Mouse (Mus musculus) fibroblast of lung, adult 2 months (primary cell): ENCODE measurements around the gene Zfp27.
"Not testable (repeated sequence)": the region's sequence is repeated elsewhere in the genome, so short reads cannot be mapped to it uniquely, and the experiment has no call there.

Source experiments
- DNase-seq: peaks from one replicate; pipeline ENCODE4 v3.0.0-alpha.2; 2011; ENCODE audit warnings: low read depth

The Zfp27 gene

DNA sequence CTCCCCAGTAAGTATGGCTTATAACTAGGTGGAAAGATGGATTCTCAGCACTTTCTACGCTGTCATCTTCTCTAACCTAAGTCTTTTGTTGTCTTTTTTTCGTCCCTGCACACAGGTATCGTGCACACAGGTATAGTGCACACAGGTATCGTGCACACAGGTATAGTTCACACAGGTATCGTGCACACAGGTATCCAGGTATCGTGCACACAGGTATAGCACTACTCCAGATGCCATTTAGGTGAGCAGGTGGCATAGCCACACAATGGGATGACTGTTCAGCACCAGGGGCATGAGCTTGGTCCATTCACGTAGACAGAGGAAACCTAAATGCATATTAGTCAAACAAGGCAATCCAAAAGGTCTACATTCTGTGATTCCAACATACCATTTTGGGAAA, 15.9 kb downstream of the Zfp27 start:
- DNase-seq, result no peak

- DNase-seq, result no peak
These were observed 25.5 kb downstream of the Zfp27 start for GRCm38 (mm10) chr7:29880916-29881315.

GRCm38 (mm10) chr7:29880056-29880455, 26.3 kb downstream of the Zfp27 start:
- DNase-seq, result no peak

- not testable (repeated sequence) for DNase-seq
These were observed 28.8 kb downstream of the Zfp27 start for GRCm38 (mm10) chr7:29877561-29877960.

DNA sequence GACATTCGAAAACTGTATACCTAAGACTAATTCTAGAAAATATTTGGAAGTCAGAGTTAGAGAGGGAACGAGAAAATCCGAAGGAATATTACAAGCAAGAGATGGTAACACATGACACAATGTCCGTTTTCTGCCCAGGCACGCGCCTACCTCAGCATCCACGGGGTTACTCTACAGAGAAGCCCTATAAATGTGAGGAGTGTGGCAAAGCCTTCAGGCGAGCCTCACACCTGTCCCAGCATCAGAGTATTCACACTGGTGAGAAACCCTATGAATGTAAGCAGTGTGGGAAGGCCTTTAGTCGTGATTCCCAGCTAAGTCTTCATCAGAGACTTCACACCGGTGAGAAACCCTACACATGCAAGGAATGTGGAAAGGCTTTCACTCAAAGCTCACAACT, 32.1 kb downstream of the Zfp27 start:
- DNase-seq, result no peak

GRCm38 (mm10) chr7:29861660-29862059, 44.7 kb downstream of the Zfp27 start:
- no peak for DNase-seq

- DNase-seq, result peak; percentile 75
These were observed 46.5 kb downstream of the Zfp27 start, which contains the start of gene Zfp420 for GRCm38 (mm10) chr7:29859532-29860517. Gene Zfp420 (plus strand): TSS chr7:29859979.

DNA sequence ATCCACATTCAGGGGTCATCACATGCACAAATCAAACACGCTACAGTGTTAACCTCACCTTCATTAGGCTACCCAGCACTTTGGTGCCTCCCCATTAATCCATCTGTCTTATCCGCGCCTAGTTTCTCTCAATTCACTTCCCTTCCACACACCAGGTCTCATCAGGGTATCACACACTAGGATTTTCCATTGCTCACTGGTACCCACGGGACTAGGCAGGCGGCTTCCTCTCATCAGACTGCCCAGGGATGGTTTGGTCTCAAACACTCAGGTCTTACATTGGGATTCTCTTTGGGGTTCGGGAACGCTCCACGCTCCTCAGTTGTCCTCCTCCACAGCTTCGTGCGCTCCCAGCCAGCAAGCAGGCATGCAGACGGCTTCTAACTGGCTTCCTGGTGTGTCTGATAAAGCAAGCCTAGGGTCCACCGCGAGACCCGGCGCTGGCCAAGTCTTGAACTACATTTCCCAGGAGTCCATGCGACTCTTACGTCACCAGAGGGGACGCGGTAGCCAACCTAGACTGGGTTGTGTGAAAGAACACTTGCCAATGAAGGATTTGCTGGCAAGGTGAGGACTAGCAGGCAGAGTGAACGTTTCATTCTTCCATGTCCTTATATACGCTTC, 53.0 kb downstream of the Zfp27 start, which contains the start of gene Zfp940:
Gene Zfp940, minus strand, starts transcription at position 451 of the 624 bp plus-strand sequence.
- peak; percentile 60 for DNase-seq

DNA sequence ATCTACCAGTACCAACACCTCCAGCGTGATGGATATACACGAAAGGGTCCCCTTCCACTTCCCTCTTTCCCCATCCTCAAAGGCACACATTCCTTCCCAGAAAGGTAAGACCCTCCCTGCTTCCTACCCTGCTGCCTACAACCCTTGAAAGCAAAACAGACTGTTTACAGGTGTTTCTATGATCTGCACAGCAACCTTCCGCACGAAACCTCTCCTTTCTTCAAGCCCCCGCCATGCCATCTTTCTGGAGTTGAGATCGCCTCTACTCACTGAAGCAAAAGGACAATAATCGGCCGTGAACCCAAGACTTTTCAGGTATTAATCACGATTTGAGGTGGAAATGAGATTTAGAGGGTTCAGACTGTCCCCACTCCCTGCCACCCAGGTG, 53.5 kb downstream of the Zfp27 start:
- no peak for DNase-seq

DNA sequence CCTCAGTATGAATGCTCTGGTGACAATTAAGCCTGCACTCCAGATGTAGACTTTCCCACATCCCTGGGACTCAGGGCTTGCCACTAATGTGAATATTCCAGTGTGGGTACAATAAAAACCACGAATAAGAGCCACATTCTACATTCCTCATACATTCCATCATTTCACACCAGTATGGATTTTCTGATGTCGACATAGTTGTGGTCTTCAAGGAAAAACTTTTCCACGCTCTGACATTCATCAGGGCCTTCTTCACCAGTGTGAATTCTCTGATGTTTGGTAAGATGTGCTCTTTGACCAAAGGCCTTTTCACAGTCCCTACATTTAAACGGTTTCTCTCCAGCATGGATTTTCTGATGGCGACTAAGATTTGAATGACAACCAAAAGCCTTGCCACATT, 61.8 kb downstream of the Zfp27 start:
- peak; percentile 42 for DNase-seq
